Mouse (Mus musculus) T-helper 1 cell (primary cell): Measurements from ENCODE around the gene Apba2.

Source experiments
- in situ Hi-C: fragments of 300-600 bp; cut with MboI, MseI; formaldehyde crosslinking; loops from one replicate; pipeline ENCODE4 v1.15.1; 2025; ENCODE audit warnings: high pct_unique_total_duplicates

The Apba2 gene

DNA sequence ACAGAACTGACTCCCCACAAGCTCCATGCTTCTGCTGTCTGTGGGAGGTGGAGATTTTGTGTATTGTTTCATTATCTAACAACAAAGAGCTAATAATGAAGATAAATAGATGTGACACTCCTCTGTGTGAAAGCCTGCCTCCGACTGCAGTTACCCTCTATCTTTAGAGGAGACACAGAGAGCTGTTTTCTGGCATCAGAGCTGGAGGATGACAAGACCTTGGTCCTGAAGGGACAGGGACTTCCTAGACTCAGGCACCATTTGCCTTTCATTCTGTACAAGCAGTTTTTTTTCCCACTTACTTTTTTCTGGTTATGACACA is 20.9 kb downstream of the Apba2 start:
- in situ Hi-C loops, result no loop called here

DNA sequence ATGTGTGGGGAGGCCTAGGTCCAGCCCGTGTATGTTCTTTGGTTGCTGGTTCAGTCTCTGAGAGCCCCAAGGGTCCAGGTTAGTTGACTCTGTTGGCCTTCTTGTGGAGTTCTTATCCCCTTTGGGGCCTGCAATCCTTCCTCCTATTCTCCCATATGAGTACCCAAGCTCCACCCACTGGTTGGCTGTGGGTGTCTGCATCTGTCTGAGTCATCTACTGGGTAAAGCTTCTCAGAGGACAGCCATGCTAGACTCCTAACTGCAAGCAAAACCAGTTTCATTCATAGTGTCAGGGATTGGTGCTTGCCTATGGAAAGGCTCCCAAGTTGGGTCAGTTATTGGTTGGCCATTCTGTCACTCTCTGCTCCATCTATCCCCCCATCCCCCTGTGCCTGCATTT is 29.8 kb downstream of the Apba2 start:
- in situ Hi-C loops, result no loop called here

DNA sequence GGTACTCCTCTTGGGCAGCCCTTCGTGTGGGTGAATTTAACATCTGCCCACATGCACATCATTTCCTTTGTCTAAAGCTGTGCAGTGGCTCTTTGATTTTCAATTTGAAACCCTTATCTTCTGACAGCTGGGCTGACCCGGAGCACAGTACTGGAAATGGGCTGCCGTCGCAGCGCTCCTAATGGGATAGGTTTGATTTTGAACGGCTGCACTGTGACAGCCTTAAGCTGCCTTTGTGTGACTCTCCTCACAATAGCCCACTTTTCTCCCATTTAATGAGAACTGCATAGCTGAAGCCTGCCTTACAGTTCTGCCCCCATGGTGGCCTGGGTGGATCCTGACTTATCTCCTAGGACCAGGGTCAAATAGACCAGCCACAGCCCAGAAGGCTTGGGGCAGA is 31.9 kb downstream of the Apba2 start:
- in situ Hi-C loops, result no loop called here

DNA sequence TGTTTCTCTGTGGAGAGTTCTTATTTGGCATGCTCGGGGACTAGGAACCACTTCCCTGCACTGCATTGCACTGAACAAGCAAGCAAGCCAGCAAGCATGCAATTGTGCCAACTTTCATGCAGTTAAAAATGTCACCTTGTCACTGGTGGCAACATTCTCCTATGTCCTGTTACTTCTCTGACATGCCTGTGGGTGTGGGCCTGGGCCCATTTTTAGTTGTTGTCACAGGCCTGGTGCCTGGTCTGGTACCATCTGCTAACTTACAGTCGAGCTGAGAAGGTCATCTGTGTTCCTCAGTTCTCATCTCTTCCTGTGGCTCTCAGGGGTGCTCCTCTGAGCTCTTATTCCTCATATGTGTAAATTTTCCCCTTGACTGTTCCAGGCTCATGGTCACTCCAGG is 33.8 kb downstream of the Apba2 start:
- in situ Hi-C loops, result no loop called here

DNA sequence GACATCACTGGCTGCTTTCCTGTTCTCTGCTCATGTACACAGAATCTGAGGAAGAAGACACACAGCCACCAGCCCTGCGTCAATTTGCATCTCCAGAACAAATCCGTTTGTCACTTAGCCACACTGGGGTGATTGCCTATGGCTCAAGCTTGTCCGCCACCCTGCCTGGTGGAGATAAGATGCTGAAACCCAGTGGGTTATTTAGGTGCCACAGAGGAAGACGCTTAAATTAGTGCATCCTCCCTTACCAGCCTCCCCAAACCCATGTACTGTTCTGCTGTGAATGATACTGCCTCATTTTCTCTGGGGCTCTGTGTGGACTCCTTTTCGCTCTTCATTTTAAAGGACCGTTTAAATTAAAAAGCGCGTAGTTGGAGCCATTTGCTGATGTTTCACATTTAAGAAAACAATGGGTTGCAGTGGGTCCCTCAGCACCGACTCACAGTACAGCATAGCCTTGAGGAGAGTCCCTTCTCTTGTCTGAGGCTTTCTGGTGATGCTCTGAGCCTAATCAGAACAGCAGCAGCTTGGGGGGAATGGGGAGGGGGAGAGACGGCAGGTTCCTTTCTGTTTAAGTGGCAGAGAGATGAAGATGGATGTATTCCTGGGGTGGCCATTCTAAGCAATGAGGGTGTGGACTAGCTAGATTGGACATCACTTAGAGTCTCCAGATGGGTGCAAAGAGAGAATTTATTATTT is 38.1 kb downstream of the Apba2 start:
- in situ Hi-C loops, result no loop called here

DNA sequence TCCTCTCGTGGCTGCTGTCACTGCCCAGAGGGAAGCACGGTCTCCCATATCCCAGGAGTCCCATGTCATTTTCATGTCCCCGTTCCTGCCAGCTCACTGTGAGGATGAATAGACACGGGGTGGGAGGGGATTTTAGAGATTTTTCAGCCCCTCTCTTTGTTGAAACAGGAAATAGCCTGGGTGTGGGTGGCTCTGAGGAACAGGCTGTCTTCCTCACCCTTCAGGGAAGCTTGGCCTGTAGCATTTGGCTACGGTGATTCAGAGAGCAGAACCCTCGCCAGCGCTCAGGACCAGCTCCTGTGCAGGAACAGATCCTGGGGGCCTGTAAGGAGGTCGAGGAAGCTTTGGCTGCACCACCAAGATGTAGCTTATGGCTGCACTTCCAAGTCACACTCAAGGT is 45.3 kb downstream of the Apba2 start:
- in situ Hi-C loops, result no loop called here

DNA sequence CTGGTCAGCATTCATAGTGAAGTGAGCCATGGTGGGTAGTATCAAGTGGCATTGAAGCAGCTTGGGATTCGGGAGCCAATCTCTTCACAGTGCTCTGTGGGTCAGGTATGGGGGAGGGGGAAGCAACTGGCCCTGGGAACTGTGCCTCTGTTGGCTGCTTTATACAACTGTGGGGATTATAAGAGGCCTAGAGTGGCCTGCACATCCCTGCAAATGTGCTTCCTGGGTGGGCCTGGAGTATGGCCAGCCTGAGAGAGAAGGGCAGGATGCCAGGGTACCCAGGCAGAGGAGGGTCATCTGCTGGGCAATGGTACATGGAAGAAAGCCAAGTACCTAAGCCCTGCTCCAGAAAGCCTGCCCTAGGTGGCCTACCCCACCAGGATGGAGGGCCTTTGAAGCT is 49.4 kb downstream of the Apba2 start:
- in situ Hi-C loops, result loop anchor here (10.0 kb wide), 1 partner anchor 216 kb away; no protein-coding TSS in a partner anchor

DNA sequence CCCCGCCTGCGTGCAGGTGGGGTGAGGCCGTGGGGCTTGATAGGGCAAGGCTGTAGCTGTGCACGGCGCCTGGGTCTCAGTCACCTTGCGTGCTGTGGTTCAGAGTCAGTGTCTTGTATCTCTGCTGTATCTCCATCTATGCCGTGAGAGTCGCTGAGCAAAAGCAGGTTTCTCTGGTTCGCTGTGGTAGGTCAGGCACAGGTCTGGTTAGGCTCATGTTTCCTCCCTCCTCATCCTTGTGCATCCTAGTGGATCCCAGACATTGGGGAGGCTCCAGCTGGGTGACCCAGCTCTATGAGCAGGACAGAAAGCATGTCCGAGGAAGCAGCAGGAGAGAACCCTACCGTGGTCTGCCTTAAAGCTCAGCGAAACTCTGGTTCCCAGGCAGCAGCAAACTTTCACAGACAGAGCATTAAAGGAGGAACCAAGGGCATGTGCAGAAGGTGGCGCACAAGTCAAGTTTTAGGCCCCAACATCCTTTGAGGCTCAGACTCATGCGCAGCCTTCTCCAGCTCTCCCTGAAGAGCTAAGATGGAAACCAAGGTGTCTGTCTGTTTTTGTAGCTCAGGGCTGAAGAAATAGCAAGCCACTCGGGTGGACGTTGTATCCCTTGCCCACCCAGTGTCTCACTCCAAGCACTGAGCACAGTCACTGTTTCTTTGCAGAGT is 51.2 kb downstream of the Apba2 start:
- in situ Hi-C loops, result loop anchor here (10.0 kb wide), 1 partner anchor 218 kb away; no protein-coding TSS in a partner anchor

DNA sequence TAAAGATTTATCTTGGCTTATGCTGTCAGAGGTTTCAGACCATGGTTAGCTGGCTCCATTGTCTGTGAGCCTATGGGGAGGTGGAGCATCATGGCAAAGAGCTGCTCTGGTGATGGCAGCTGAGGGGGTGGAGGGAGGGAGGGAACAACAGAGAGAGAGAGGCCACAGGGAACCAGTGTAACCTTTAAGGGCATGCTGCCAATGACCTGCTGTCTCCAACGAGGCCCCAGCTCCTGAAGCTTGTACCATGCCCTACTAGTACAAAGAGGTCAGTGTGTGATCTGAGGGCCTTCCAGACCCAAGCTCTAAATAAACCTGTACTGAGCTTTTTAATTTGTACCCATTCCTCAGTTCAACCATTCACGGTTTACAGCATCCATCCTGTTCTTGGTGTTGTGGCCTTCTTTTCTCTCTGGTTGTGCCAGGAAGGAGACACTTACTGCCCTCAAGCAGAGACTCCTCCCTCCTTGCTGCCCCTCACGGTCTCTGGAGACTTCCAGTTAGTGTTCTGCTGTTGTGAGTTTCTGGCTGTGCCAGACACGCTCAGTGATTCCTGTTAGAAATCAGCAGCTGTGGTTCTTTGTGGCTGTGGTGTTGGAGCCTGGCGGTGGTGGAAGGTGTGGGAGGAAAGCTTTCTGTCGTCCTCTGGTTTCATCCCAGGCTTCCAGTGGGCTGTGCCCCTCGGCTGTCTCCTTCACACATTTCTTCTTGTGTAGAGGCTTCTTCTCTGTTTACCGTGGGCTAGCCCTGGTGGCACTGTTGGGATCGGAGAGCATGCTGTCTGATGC is 60.4 kb downstream of the Apba2 start:
- in situ Hi-C loops, result loop anchor here (10.0 kb wide), 1 partner anchor 1927 kb away; no protein-coding TSS in a partner anchor

DNA sequence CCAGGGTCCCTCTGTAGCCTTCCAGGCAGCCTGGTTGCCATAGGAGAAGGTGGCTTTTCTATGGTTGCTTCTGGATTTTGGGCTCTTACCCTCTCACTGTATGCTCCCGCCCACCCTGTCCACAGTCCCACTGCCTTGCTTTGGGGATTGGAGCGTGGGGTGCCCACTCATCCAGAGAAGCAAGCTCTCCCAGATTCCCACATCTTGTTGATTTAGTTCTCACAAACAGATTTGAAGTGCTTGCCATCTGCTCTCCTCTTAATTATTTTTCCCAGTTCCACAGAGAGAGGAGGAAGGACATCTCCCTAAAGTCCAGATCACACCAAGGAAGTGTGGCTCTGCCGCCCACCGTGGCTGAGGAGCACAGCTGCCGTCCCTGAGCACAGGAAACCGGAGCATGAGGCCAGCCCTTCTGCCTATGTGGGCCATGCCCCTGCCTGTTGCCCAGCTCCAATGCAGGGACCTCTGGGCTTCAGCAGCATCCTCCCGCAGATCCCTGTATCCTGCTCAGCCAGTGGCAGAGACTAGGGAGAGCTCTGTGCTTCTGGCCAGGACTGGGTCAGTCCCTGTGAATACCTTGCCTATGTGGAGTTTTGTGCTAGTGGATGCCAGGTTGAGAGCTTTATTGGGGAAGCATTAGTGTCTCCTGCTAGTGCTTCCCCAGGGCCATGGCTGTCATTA is 63.5 kb downstream of the Apba2 start:
- in situ Hi-C loops, result loop anchor here (10.0 kb wide), 1 partner anchor 1930 kb away; no protein-coding TSS in a partner anchor

DNA sequence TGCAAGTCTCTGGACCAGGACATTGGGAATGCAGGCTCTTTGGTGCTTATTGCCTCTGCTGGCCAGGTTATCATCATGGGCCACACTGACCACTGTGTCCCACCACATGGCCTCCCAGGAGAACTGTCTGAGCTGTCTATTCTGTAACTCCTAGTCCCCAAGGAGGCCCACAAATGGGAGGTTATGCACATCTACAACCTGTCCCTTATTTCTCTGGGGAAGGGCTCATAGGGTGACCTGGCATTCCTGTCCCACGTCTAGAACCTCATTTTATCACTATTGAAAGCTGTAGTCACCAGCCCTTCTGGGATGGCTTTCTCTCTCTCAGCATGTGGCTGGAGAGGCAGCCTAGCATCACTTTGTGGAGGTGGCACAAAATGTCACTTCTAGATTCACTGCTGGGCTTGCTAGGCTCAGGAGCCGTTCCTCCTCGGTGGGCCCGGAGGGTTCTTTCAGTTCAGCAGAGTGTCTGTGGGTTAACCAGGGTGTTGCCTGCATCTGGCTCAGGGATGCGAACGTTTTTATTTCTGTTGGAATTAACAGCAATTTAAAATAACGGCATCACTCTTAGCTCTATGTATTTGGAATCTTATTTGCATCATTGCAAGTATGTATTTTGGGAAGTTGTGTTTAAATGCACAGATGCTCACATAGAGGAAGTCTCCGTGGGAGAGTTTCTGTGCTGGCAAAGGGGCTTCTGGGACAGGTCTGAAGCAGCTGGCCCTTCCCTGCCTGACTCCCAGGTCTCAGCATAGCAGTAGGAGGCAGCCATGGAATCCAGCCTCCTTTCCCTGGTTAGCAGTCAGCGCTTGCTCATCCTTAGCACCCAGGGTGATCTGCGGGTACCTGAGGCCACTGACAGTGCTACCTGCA is 65.1 kb downstream of the Apba2 start:
- in situ Hi-C loops, result loop anchor here (10.0 kb wide), 1 partner anchor 1932 kb away; no protein-coding TSS in a partner anchor

DNA sequence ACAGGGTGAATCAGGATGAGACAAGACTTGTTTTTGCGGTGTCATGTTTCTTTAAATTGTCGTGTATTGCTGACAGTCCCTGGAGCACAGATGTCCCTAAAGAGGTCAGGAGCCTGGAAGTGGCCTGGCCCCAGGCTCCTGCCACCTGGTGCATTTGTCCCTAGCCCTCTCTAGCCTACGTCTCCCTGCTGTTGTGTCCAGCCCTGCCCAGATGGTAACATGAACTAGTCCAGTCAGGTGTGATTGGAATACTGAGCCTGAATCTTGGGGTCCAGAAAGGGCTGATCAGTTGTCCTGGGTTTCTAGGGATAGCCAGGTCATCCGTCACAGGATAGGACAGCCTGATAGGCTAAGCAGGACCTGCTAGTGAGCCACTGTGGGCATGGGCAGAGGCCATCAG is 67.2 kb downstream of the Apba2 start:
- in situ Hi-C loops, result loop anchor here (10.0 kb wide), 1 partner anchor 1934 kb away; no protein-coding TSS in a partner anchor

DNA sequence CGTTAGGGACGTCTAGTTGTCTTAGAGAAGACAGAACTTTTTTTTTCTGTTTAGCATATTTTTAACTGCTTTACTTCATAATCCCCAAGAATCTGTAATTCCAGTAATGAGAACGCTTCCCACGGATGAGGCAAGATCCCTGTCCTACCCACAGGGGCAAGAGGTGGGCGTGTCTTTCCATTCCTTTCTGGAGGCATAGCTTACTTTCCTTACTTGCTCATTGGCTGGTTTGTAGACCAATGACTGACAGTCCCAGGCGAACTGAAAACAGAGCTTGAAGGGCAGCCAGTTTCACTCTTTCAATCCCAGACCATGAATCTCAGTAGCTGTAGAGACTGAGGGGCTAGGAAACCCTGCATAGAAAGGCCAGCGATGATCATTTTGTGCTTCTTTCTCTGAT is 68.2 kb downstream of the Apba2 start:
- in situ Hi-C loops, result loop anchor here (10.0 kb wide), 1 partner anchor 1935 kb away; no protein-coding TSS in a partner anchor

DNA sequence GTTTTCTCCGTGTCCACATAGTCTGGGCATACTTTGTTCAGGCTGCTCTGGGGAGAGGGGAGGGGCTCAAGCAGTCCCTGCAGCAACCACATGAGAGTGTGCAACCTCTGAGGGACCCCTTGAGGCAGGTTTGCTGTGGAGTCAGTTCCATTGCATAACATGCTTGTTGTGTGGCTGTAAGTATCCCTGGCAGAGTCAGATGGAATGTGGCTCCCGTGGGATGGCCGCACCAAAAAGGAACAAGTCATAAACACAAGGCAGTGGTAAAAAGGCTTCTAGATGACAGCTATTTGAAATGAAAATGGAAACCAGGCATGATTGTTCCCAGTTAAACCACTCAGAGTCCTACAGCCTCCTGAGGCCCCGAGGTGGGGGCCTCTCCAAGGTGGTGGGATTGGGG is 69.4 kb downstream of the Apba2 start:
- in situ Hi-C loops, result no loop called here

DNA sequence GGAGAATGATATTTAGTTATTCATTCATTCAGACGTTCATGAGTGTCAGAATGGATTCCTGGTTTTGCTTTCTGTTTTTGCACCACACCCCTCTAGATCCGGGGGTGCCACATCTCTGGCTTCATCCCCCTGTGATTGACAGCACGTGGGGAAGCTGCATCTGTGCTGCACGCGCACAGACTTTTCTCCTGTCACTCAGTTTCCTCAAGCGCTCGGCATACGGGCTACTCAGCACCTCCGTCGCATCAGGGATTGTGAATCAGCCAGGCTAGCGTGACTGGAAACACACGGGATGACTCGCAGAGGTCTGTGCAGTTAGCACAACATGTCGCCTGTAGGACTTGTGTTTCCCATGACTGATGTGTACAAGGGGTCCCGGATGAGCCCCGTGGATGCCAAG is 72.6 kb downstream of the Apba2 start:
- in situ Hi-C loops, result no loop called here

DNA sequence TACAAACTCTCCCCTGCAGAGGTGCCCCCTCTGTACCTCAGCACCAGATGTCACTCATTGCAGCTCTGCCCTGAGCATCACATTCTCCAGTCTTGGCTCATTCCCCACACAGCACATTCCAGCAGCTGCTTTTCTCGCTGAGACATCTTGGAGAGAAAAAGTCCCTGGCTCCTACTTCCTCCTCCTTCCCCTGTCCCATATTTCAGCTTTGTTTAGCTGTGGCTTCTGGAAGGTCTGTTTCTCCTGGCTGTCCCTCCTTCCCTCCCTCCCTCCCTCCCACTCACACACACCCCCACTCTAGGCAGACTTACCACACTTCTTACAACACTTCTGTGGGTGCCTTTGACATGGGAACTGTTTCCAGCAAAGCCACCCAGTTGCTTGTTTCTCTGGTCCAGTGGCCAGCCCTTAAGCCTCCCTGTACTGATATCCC is 75.0 kb downstream of the Apba2 start:
- in situ Hi-C loops, result no loop called here

DNA sequence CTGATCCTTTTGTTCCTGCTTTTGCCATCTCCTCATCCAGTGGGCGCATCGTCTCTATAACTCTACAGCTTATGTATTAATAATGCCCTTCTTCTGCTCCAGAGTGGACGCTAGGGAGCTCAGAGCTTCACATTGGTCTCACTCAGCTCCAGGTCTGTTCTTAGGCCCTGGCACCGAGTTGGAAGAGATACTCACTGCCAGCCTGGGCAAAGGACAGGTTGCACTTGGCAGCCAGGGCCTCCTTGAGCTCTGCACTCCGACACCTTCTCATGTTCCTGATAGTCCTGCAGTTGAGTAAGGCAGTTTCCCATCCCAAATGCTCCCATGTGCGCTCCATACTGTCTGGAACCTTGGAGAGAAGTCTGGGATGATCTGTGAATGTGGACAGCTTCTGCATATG is 76.7 kb downstream of the Apba2 start:
- in situ Hi-C loops, result no loop called here

DNA sequence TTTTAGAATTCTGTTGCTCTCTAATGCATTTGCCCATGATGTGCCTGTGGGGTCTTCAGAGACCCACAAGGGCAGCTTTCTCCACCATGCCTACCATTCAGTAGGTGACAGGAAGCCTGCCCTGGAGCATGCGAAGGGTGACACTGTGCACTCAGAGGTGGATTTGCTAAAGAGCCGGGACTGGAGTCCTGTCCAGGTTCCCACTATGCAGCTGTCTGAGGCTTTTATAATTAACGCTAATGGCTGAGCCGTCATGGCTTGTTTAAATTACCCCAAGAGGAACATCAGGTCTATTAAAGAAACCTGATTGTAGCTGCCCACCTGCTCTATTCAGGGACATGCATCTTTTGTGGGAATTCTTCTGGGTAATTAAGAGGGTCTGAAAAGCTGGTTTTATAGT is 78.4 kb downstream of the Apba2 start:
- in situ Hi-C loops, result no loop called here

DNA sequence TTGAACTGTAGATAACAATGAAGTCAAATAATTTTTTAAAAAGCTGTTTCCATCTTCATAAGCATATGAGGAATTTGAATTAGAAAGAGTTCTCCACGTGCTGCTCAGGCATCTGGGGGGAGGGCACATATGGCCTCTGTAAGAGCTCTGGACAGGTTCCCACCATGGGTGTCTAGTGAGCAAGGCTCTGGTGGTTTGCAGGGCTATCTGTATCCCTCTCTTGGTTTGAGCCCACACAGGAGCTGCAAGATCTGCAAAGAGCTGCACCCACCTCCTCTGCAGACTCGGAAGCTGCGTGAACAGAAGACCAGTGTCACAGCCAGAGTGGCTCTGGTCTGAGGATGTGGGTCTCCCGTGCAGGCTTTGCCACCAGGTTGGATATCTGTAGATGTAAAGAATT is 78.8 kb downstream of the Apba2 start:
- in situ Hi-C loops, result no loop called here

DNA sequence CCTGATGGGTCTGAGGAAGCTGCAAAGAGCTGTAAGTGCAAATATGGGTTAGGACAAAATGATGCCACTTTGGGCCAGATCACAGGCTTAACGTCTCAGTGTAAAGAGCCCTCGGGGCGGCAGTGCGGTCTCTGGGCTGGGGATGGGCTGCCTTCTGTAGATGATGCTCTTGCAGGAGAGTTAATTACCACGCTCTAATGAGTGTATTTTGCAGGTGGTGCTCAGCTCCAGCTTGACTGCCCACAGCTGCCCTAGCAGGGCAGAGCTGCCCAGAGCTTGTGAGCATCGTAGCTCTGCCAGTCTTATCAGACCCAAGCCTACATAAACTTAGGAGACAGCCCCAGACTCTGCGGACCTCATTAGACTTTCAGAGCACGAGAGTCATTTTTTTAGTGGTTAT is 80.9 kb downstream of the Apba2 start:
- in situ Hi-C loops, result no loop called here

DNA sequence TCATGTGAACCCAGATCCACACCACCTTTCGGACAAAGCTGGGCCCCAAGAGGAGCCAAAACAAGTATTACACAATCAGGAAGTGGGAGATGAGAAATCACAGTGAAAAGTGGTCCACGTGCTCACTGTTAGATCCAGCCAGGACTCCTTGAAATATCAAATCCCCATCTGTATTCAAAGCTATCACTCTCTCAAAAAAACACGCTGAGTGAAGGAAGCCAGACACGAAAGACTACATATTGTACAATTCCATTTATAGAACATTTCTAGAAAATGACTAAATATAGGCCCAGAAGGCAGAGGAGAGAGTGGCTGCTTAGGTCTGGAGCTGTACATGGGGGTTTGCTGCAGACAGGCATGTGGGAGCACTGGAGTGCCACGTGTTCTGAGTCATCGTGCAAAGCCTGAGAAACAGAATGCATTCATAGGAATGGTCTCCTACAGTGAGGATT is 82.2 kb downstream of the Apba2 start:
- in situ Hi-C loops, result no loop called here
